Mouse (Mus musculus): ENCODE measurements around the gene Ptgis. TPM values are rescaled to one million over a fixed set of nuclear protein-coding genes. Genes with fewer than 3 reads are reported as not detected.
A peak's percentile ranks its signal among the peaks of the same experiment; 100 is the strongest.

The Ptgis gene
- polyA plus RNA-seq (2015; fragmentation: Nextera tagmentation; extraction: Ambion mirVana): 20.4 and 21.4 TPM in 2 replicates

GRCm38 (mm10) chr2:167240008-167240964 lies at the start of gene Ptgis:
TSS of gene Ptgis (minus strand) at chr2:167240604.
- 4% methylated on average over 44 of the region's 45 CpGs for WGBS
- H3K27ac ChIP-seq (ENCODE audit: low read length): peak within 1 kb of the TSS; percentile 46; the same call in 1 of the 2 replicates
- H3K4me2 ChIP-seq (ENCODE audit: low read depth, low read length): peak within 1 kb of the TSS; percentile 81
- peaks cover 6% of the 10 kb centered on the region for H3K9me3 ChIP-seq (replicated peaks; ENCODE audit: control insufficient read depth, low read length)
- H3K4me3 ChIP-seq (ENCODE audit: low read length): peak within 1 kb of the TSS; percentile 56
- H3K4me1 ChIP-seq (ENCODE audit: control insufficient read depth, insufficient read depth, low read length): no peaks in the 10 kb centered on the region
- peak; percentile 67 for ATAC-seq (replicated peaks; ENCODE audit: extremely low read depth, insufficient read depth, low FRiP score)
- H3K9ac ChIP-seq (ENCODE audit: low read length): peak within 1 kb of the TSS; percentile 74
- peaks cover 9% of the 10 kb centered on the region for H3K27me3 ChIP-seq (ENCODE audit: control insufficient read depth, insufficient read depth, low read length)
- no peaks in the 10 kb centered on the region for H3K36me3 ChIP-seq (ENCODE audit: control insufficient read depth, insufficient read depth)

- H3K9me3 ChIP-seq (replicated peaks; ENCODE audit: control insufficient read depth, low read length): no peaks in the 10 kb centered on the region
- H3K4me3 ChIP-seq (ENCODE audit: low read length): no peak overlapping the region
- no peak overlapping the region for H3K4me2 ChIP-seq (ENCODE audit: low read depth, low read length)
- WGBS: 87% methylated on average over 13 of the region's 13 CpGs
- H3K27me3 ChIP-seq (ENCODE audit: control insufficient read depth, insufficient read depth, low read length): no peaks in the 10 kb centered on the region
- H3K9ac ChIP-seq (ENCODE audit: low read length): no peak overlapping the region
- no peaks in the 10 kb centered on the region for H3K4me1 ChIP-seq (ENCODE audit: control insufficient read depth, insufficient read depth, low read length)
- no peak for ATAC-seq (replicated peaks; ENCODE audit: extremely low read depth, insufficient read depth, low FRiP score)
- H3K36me3 ChIP-seq (ENCODE audit: control insufficient read depth, insufficient read depth): no peaks in the 10 kb centered on the region
- no peak overlapping the region for H3K27ac ChIP-seq (ENCODE audit: low read length)
Measured at GRCm38 (mm10) chr2:167281461-167281860, 41.1 kb upstream of the Ptgis start.

DNA sequence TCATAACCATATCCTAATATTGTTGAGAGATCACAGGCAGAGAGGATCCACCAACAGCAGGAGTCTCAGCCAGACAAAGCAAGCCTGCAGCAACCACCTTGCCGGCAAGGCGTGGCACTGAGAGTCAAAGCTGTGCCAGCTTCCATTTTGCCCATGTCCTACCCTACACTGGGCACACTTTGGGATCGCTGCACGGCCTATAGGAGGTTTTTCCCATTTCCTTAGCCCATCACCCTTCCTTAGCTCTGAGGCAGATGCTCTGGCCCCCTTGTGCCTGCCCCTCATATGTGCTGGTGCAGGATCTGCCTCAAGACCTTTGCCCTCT lies 40.5 kb upstream of the Ptgis start:
- WGBS: 82% methylated on average over 4 of the region's 4 CpGs
- Histone ChIP-seq H3K9ac (ENCODE audit: low read length) (no peak overlapping the region), H3K27me3 (ENCODE audit: control insufficient read depth, insufficient read depth, low read length) (no peaks in the 10 kb centered on the region), H3K9me3 (replicated peaks; ENCODE audit: control insufficient read depth, low read length) (no peaks in the 10 kb centered on the region), H3K27ac (ENCODE audit: low read length) (no peak overlapping the region), H3K4me3 (ENCODE audit: low read length) (no peak overlapping the region), H3K4me2 (ENCODE audit: low read depth, low read length) (no peak overlapping the region), H3K4me1 (ENCODE audit: control insufficient read depth, insufficient read depth, low read length) (no peaks in the 10 kb centered on the region), H3K36me3 (ENCODE audit: control insufficient read depth, insufficient read depth) (no peaks in the 10 kb centered on the region)
- no peak for ATAC-seq (replicated peaks; ENCODE audit: extremely low read depth, insufficient read depth, low FRiP score)

DNA sequence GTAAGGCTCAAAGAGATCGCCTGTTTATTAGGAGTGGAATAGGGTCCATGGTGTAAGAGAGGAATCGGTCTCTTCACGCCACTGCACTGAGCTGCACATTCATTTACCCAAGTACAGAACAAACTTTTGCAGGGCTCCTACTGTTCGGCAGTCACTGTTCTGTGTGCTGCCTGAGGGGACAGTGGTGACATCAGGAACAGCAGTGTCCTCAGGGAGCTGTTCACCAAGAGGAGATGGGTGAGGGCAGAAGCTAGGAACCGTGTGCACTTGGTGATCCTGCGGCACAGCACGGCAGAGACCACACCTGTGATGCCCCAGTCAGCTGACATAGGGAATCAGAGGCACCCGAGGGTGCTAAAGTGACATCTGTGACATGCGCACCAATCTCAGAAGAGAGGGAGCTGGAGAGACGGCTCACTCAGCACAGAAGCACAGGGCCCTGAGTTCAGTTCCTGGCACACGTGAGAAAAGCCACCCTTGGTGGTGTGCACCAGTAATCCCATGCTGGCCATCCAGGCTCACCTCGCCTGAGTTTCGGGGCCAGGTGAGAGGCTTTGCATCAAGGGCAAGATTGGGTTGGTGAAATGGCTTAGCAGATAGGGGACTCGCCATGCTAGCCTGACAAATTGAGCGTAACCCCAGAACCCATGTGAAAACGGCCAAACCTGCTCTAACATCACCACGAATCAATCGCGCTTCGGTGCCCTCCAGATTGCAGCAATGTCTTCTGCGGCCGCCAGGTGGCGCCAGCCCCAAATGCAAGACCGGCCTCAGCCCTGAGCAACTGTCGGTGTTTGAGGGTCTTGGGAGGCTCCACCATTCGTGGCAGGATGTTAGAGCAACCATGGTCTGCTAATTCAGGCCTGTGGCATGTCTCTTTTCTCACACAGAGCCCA lies 39.9 kb upstream of the Ptgis start:
- Histone ChIP-seq H3K36me3 (ENCODE audit: control insufficient read depth, insufficient read depth) (no peaks in the 10 kb centered on the region), H3K9me3 (replicated peaks; ENCODE audit: control insufficient read depth, low read length) (no peaks in the 10 kb centered on the region), H3K4me2 (ENCODE audit: low read depth, low read length) (no peak overlapping the region), H3K9ac (ENCODE audit: low read length) (no peak overlapping the region), H3K27me3 (ENCODE audit: control insufficient read depth, insufficient read depth, low read length) (no peaks in the 10 kb centered on the region), H3K4me3 (ENCODE audit: low read length) (no peak overlapping the region), H3K4me1 (ENCODE audit: control insufficient read depth, insufficient read depth, low read length) (no peaks in the 10 kb centered on the region), H3K27ac (ENCODE audit: low read length) (no peak overlapping the region)
- ATAC-seq (replicated peaks; ENCODE audit: extremely low read depth, insufficient read depth, low FRiP score): peak; percentile 45; the same call in 1 of the 2 replicates
- 38% methylated on average over 26 of the region's 26 CpGs for WGBS

- no peak overlapping the region for H3K9ac ChIP-seq (ENCODE audit: low read length)
- 56% methylated on average over 17 of the region's 17 CpGs for WGBS
- no peaks in the 10 kb centered on the region for H3K27me3 ChIP-seq (ENCODE audit: control insufficient read depth, insufficient read depth, low read length)
- H3K4me1 ChIP-seq (ENCODE audit: control insufficient read depth, insufficient read depth, low read length): no peaks in the 10 kb centered on the region
- H3K4me3 ChIP-seq (ENCODE audit: low read length): no peak overlapping the region
- no peaks in the 10 kb centered on the region for H3K9me3 ChIP-seq (replicated peaks; ENCODE audit: control insufficient read depth, low read length)
- no peak overlapping the region for H3K4me2 ChIP-seq (ENCODE audit: low read depth, low read length)
- no peaks in the 10 kb centered on the region for H3K36me3 ChIP-seq (ENCODE audit: control insufficient read depth, insufficient read depth)
- H3K27ac ChIP-seq (ENCODE audit: low read length): no peak overlapping the region
- peak; percentile 55 for ATAC-seq (replicated peaks; ENCODE audit: extremely low read depth, insufficient read depth, low FRiP score)
Measured at GRCm38 (mm10) chr2:167278751-167279526, 38.5 kb upstream of the Ptgis start.

- ATAC-seq (replicated peaks; ENCODE audit: extremely low read depth, insufficient read depth, low FRiP score): no peak
- no peak overlapping the region for H3K4me2 ChIP-seq (ENCODE audit: low read depth, low read length)
- no peak overlapping the region for H3K4me3 ChIP-seq (ENCODE audit: low read length)
- H3K9ac ChIP-seq (ENCODE audit: low read length): no peak overlapping the region
- no peaks in the 10 kb centered on the region for H3K9me3 ChIP-seq (replicated peaks; ENCODE audit: control insufficient read depth, low read length)
- WGBS: 81% methylated on average over 7 of the region's 7 CpGs
- no peak overlapping the region for H3K27ac ChIP-seq (ENCODE audit: low read length)
- no peaks in the 10 kb centered on the region for H3K27me3 ChIP-seq (ENCODE audit: control insufficient read depth, insufficient read depth, low read length)
- no peaks in the 10 kb centered on the region for H3K36me3 ChIP-seq (ENCODE audit: control insufficient read depth, insufficient read depth)
- no peaks in the 10 kb centered on the region for H3K4me1 ChIP-seq (ENCODE audit: control insufficient read depth, insufficient read depth, low read length)
Measured at GRCm38 (mm10) chr2:167278011-167278410, 37.6 kb upstream of the Ptgis start.

- H3K27ac ChIP-seq (ENCODE audit: low read length): no peak overlapping the region
- 75% methylated on average over 13 of the region's 13 CpGs for WGBS
- no peaks in the 10 kb centered on the region for H3K9me3 ChIP-seq (replicated peaks; ENCODE audit: control insufficient read depth, low read length)
- H3K4me3 ChIP-seq (ENCODE audit: low read length): no peak overlapping the region
- H3K4me1 ChIP-seq (ENCODE audit: control insufficient read depth, insufficient read depth, low read length): no peaks in the 10 kb centered on the region
- H3K4me2 ChIP-seq (ENCODE audit: low read depth, low read length): no peak overlapping the region
- H3K9ac ChIP-seq (ENCODE audit: low read length): no peak overlapping the region
- no peaks in the 10 kb centered on the region for H3K27me3 ChIP-seq (ENCODE audit: control insufficient read depth, insufficient read depth, low read length)
- no peak for ATAC-seq (replicated peaks; ENCODE audit: extremely low read depth, insufficient read depth, low FRiP score)
- H3K36me3 ChIP-seq (ENCODE audit: control insufficient read depth, insufficient read depth): no peaks in the 10 kb centered on the region
Measured at GRCm38 (mm10) chr2:167277026-167277425, 36.6 kb upstream of the Ptgis start.

DNA sequence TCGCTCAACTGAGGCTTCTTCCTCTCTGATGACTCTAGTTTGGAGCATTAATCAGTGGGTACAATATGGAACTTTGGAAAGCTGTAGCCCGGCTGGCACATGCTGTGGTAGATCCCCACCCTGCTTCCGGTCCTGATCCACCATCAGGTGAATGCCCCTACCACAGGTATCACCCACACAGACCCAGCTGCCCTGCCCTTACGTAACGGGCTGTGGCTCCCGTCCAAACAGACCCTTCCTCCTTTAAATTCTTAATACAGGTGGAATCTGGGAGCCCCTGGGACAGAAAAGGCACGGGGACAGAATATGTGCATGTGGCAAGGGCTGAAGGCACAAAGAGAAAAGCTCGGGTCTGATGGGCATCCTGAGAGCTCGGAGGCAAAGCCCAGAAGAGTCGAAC lies 35.5 kb upstream of the Ptgis start:
- H3K9ac ChIP-seq (ENCODE audit: low read length): no peak overlapping the region
- 82% methylated on average over 10 of the region's 10 CpGs for WGBS
- no peak overlapping the region for H3K4me2 ChIP-seq (ENCODE audit: low read depth, low read length)
- no peak for ATAC-seq (replicated peaks; ENCODE audit: extremely low read depth, insufficient read depth, low FRiP score)
- no peaks in the 10 kb centered on the region for H3K4me1 ChIP-seq (ENCODE audit: control insufficient read depth, insufficient read depth, low read length)
- no peaks in the 10 kb centered on the region for H3K27me3 ChIP-seq (ENCODE audit: control insufficient read depth, insufficient read depth, low read length)
- H3K36me3 ChIP-seq (ENCODE audit: control insufficient read depth, insufficient read depth): no peaks in the 10 kb centered on the region
- H3K4me3 ChIP-seq (ENCODE audit: low read length): no peak overlapping the region
- H3K27ac ChIP-seq (ENCODE audit: low read length): no peak overlapping the region
- H3K9me3 ChIP-seq (replicated peaks; ENCODE audit: control insufficient read depth, low read length): no peaks in the 10 kb centered on the region
